Mouse (Mus musculus): ENCODE data around the gene Rsph1. TPM values are rescaled to one million over a fixed set of nuclear protein-coding genes. Genes with fewer than 3 reads are reported as not detected.

Rsph1 gene
- polyA plus RNA-seq, 1 experiment from 2014 or later: 1.8 TPM

Other genes with a start within 250 kb of the Rsph1 start
- 4.9 and 6.0 TPM in 2 replicates for gene Abcg1, start 219.7 kb downstream of the Rsph1 start, polyA plus RNA-seq (2016; fragmentation: Nextera tagmentation; extraction: Ambion mirVana)
- 0.50 TPM in 1 of 2 replicates, not detected in the other for gene Tff3, start 147.7 kb downstream of the Rsph1 start, polyA plus RNA-seq (2016; fragmentation: Nextera tagmentation; extraction: Ambion mirVana)
- not detected in 2 replicates for gene Tff2, start 133.1 kb downstream of the Rsph1 start, polyA plus RNA-seq (2016; fragmentation: Nextera tagmentation; extraction: Ambion mirVana)
- 0.33 TPM in 1 of 2 replicates, not detected in the other for gene Tff1, start 112.1 kb downstream of the Rsph1 start, polyA plus RNA-seq (2016; fragmentation: Nextera tagmentation; extraction: Ambion mirVana)
- gene Tmprss3, start 78.4 kb downstream of the Rsph1 start, polyA plus RNA-seq (2016; fragmentation: Nextera tagmentation; extraction: Ambion mirVana): not detected in 2 replicates
- gene Ubash3a, start 69.5 kb downstream of the Rsph1 start, polyA plus RNA-seq (2016; fragmentation: Nextera tagmentation; extraction: Ambion mirVana): 0.75 and 3.0 TPM in 2 replicates
- gene Slc37a1, start 9.4 kb upstream of the Rsph1 start, polyA plus RNA-seq (2016; fragmentation: Nextera tagmentation; extraction: Ambion mirVana): 3.9 and 4.8 TPM in 2 replicates
- gene Pde9a, start 108.8 kb upstream of the Rsph1 start, polyA plus RNA-seq (2016; fragmentation: Nextera tagmentation; extraction: Ambion mirVana): 5.9 and 14.4 TPM in 2 replicates
- gene Wdr4, start 242.6 kb upstream of the Rsph1 start, polyA plus RNA-seq (2016; fragmentation: Nextera tagmentation; extraction: Ambion mirVana): 38.2 and 49.3 TPM in 2 replicates
- 392 and 480 TPM in 2 replicates for gene Ndufv3, start 242.7 kb upstream of the Rsph1 start, polyA plus RNA-seq (2016; fragmentation: Nextera tagmentation; extraction: Ambion mirVana)

Data from heart, embryonic 10.5 days (tissue).